Mouse (Mus musculus): Measurements from ENCODE around the gene Selplg. TPM values are rescaled to one million over a fixed set of nuclear protein-coding genes. Genes with fewer than 3 reads are reported as not detected.
A peak's percentile ranks its signal among the peaks of the same experiment; 100 is the strongest.

The Selplg gene
- total RNA-seq (2021), result 10 to 100 TPM; 28.3 to 28.8 TPM
- long read RNA-seq, experiment 1, transcript Selplg-201 (2 exons, 1,855 nt), result major isoform, 32 of 38 reads
- long read RNA-seq, experiment 1, partial matches to known transcripts, result 0 of 38 reads
- long read RNA-seq, experiment 1, other reads (novel, unspliced or antisense), result 6 of 38 reads
- long read RNA-seq, experiment 2, transcript Selplg-201 (2 exons, 1,855 nt), result major isoform, 45 of 51 reads
- long read RNA-seq, experiment 2, partial matches to known transcripts, result 0 of 51 reads
- long read RNA-seq, experiment 2, other reads (novel, unspliced or antisense), result 6 of 51 reads

- TF ChIP-seq CTCF (conservative IDR thresholded peaks at IDR 0.05), result no peak
- DNase-seq (ENCODE audit: low spot score in 2 of 2), result no peak
- no peak within 1 kb of the TSS for H3K4me3 ChIP-seq
- no peak within 1 kb of the TSS for H3K27ac ChIP-seq
Observed at GRCm38 (mm10) chr5:113832490-113832901, at the start of gene Selplg. Selplg (minus strand) TSS chr5:113832644.

GRCm38 (mm10) chr5:113881136-113881535, 48.7 kb upstream of the Selplg start:
- no peak for DNase-seq (ENCODE audit: low spot score in 2 of 2)
- no peak for TF ChIP-seq CTCF (conservative IDR thresholded peaks at IDR 0.05)
- H3K4me3 ChIP-seq, result no peak overlapping the region
- no peak overlapping the region; the same call in 1 of the 2 replicates for H3K27ac ChIP-seq

GRCm38 (mm10) chr5:113878943-113879617, 46.6 kb upstream of the Selplg start:
- H3K4me3 ChIP-seq, result no peak overlapping the region
- no peak for TF ChIP-seq CTCF (conservative IDR thresholded peaks at IDR 0.05)
- 0 out of 2 replicates have a peak overlapping the region, but pooled peaks have one; percentile 8 for H3K27ac ChIP-seq
- no peak for DNase-seq (ENCODE audit: low spot score in 2 of 2)

- DNase-seq (ENCODE audit: low spot score in 2 of 2), result no peak
- TF ChIP-seq CTCF (conservative IDR thresholded peaks at IDR 0.05), result no peak
- no peak overlapping the region for H3K4me3 ChIP-seq
- no peak overlapping the region for H3K27ac ChIP-seq
Observed at GRCm38 (mm10) chr5:113877565-113877964, 45.1 kb upstream of the Selplg start.

GRCm38 (mm10) chr5:113876176-113876575, 43.7 kb upstream of the Selplg start:
- H3K27ac ChIP-seq, result no peak overlapping the region
- no peak for DNase-seq (ENCODE audit: low spot score in 2 of 2)
- no peak overlapping the region for H3K4me3 ChIP-seq
- no peak for TF ChIP-seq CTCF (conservative IDR thresholded peaks at IDR 0.05)

GRCm38 (mm10) chr5:113875625-113876024, 43.2 kb upstream of the Selplg start:
- TF ChIP-seq CTCF (conservative IDR thresholded peaks at IDR 0.05), result no peak
- Histone ChIP-seq H3K27ac (no peak overlapping the region), H3K4me3 (no peak overlapping the region)
- no peak for DNase-seq (ENCODE audit: low spot score in 2 of 2)

- no peak overlapping the region for H3K4me3 ChIP-seq
- DNase-seq (ENCODE audit: low spot score in 2 of 2), result no peak
- no peak for TF ChIP-seq CTCF (conservative IDR thresholded peaks at IDR 0.05)
- H3K27ac ChIP-seq, result peak overlapping the region; percentile 92
Observed at GRCm38 (mm10) chr5:113874063-113875024, 41.9 kb upstream of the Selplg start.

GRCm38 (mm10) chr5:113872936-113873912, 40.8 kb upstream of the Selplg start:
- peak overlapping the region; percentile 92 for H3K27ac ChIP-seq
- no peak overlapping the region for H3K4me3 ChIP-seq
- no peak for TF ChIP-seq CTCF (conservative IDR thresholded peaks at IDR 0.05)
- peak; percentile 53 to 70 for DNase-seq (ENCODE audit: low spot score in 2 of 2)

- peak; percentile 72 to 74 for DNase-seq (ENCODE audit: low spot score in 2 of 2)
- peak; percentile 53 for TF ChIP-seq CTCF (conservative IDR thresholded peaks at IDR 0.05)
- Histone ChIP-seq H3K27ac (peak overlapping the region; percentile 92), H3K4me3 (no peak overlapping the region)
Observed at GRCm38 (mm10) chr5:113871903-113872548, 39.6 kb upstream of the Selplg start.

GRCm38 (mm10) chr5:113870393-113871040, 38.1 kb upstream of the Selplg start:
- peak overlapping the region; percentile 92 for H3K27ac ChIP-seq
- no peak for DNase-seq (ENCODE audit: low spot score in 2 of 2)
- no peak for TF ChIP-seq CTCF (conservative IDR thresholded peaks at IDR 0.05)

GRCm38 (mm10) chr5:113869132-113869531, 36.7 kb upstream of the Selplg start:
- Histone ChIP-seq H3K27ac (no peak overlapping the region), H3K4me3 (no peak overlapping the region)
- no peak for TF ChIP-seq CTCF (conservative IDR thresholded peaks at IDR 0.05)
- no peak for DNase-seq (ENCODE audit: low spot score in 2 of 2)

More at GRCm38 (mm10) chr5:113870393-113871040, 38.1 kb upstream of the Selplg start:
- no peak overlapping the region for H3K4me3 ChIP-seq
